Mouse (Mus musculus): Measurements from ENCODE around the gene Rnf212. TPM values are rescaled to one million over a fixed set of nuclear protein-coding genes. Genes with fewer than 3 reads are reported as not detected.

The Rnf212 gene
- polyA plus RNA-seq, 1 experiment = not detected

DNA sequence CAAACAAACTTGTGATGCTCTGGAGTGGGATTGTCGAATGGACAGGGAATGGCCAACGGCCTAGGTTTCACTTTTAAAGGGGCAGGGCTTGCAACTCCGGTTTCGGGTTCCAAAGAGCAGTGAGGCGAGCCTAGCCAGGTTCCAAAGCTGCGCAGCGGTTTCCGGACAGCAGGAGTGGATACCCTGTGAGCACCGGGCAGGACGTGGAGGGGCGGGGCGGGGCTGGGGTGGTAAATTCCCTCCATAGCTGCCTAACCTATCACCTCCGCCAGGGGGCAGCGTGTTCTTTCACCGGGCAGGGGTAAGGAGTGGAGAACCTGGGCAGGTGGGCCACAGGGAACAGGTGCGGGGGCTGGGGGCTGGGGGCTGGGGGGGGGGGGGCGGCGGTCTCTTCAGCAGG is 82.5 kb downstream of the Rnf212 start, which contains the start of gene Fgfrl1:
TSS of gene Fgfrl1 (plus strand) at position 112 of the 400 bp plus-strand sequence.
- Histone ChIP-seq H3K36me3 (ENCODE audit: control insufficient read depth, insufficient read depth, low read length, poor library complexity, severe bottlenecking) (no peaks in the 10 kb centered on the region), H3K4me1 (ENCODE audit: control insufficient read depth, insufficient read depth, low read length) (no peaks in the 10 kb centered on the region), H3K9ac (ENCODE audit: low read depth, poor library complexity, severe bottlenecking) (no peak within 1 kb of the TSS), H3K4me3 (ENCODE audit: low read depth, low read length) (peak within 1 kb of the TSS; percentile 34), H3K27ac (ENCODE audit: insufficient read depth, low read length) (no peak within 1 kb of the TSS), H3K9me3 (replicated peaks; ENCODE audit: control insufficient read depth, insufficient read depth, low read length, poor library complexity, severe bottlenecking) (no peaks in the 10 kb centered on the region), H3K27me3 (ENCODE audit: control insufficient read depth, insufficient read depth, low read length, poor library complexity, severe bottlenecking) (no peaks in the 10 kb centered on the region)
- no peak for TF ChIP-seq POLR2A (IDR thresholded peaks at IDR 0.05; ENCODE audit: insufficient read depth, low read length)
- no peak for TF ChIP-seq EP300 (IDR thresholded peaks at IDR 0.05; ENCODE audit: insufficient read depth, low read depth, low read length)
- peak; percentile 51 for TF ChIP-seq CTCF (IDR thresholded peaks at IDR 0.05; ENCODE audit: low read depth, low read length)

DNA sequence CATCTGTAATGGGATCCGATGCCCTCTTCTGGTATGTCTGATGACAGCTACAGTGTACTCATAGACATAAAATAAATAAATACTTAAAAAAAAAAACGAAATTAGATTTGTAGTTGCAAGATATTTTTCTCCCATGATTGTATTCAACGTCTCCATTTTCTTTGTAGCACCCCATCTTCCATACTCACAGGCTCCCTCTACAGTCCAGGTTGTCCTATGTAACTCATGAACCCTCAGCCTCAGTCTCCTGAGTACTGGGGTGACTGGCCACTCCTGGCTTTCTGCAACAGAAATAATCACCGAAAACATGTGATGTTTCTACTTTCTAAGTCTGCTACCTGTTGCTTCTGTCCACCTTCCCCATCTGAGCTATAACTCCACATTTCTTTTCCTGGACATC is 83.6 kb downstream of the Rnf212 start:
- Histone ChIP-seq H3K27me3 (ENCODE audit: control insufficient read depth, insufficient read depth, low read length, poor library complexity, severe bottlenecking) (no peaks in the 10 kb centered on the region), H3K4me3 (ENCODE audit: low read depth, low read length) (no peak overlapping the region), H3K4me1 (ENCODE audit: control insufficient read depth, insufficient read depth, low read length) (no peaks in the 10 kb centered on the region), H3K9me3 (replicated peaks; ENCODE audit: control insufficient read depth, insufficient read depth, low read length, poor library complexity, severe bottlenecking) (no peaks in the 10 kb centered on the region), H3K36me3 (ENCODE audit: control insufficient read depth, insufficient read depth, low read length, poor library complexity, severe bottlenecking) (no peaks in the 10 kb centered on the region), H3K9ac (ENCODE audit: low read depth, poor library complexity, severe bottlenecking) (no peak overlapping the region), H3K27ac (ENCODE audit: insufficient read depth, low read length) (no peak overlapping the region)
- TF ChIP-seq CTCF (IDR thresholded peaks at IDR 0.05; ENCODE audit: low read depth, low read length) (no peak), EP300 (IDR thresholded peaks at IDR 0.05; ENCODE audit: insufficient read depth, low read depth, low read length) (no peak), POLR2A (IDR thresholded peaks at IDR 0.05; ENCODE audit: insufficient read depth, low read length) (no peak)

DNA sequence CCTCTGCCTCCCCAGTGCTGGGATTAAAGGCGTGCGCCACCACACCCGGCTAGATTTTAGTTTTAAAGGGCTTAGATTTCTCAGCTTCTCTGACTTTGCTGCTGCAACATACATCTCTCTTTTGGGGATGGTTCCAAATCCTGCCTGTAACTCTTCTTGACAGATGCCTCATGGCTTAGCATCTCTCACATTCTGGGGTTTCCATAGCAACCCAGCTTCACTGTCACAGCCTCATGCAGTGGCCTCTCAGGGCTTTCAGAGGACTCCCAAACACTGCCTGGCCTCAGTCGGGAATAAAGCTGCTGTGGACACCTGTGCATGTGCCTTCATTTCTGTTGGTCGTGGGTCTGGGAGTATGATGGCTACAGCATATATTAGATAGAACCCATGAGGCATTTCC is 85.7 kb downstream of the Rnf212 start:
- Histone ChIP-seq H3K9me3 (replicated peaks; ENCODE audit: control insufficient read depth, insufficient read depth, low read length, poor library complexity, severe bottlenecking) (no peaks in the 10 kb centered on the region), H3K36me3 (ENCODE audit: control insufficient read depth, insufficient read depth, low read length, poor library complexity, severe bottlenecking) (no peaks in the 10 kb centered on the region), H3K27me3 (ENCODE audit: control insufficient read depth, insufficient read depth, low read length, poor library complexity, severe bottlenecking) (no peaks in the 10 kb centered on the region), H3K4me1 (ENCODE audit: control insufficient read depth, insufficient read depth, low read length) (no peaks in the 10 kb centered on the region), H3K9ac (ENCODE audit: low read depth, poor library complexity, severe bottlenecking) (no peak overlapping the region), H3K27ac (ENCODE audit: insufficient read depth, low read length) (no peak overlapping the region), H3K4me3 (ENCODE audit: low read depth, low read length) (no peak overlapping the region)
- TF ChIP-seq POLR2A (IDR thresholded peaks at IDR 0.05; ENCODE audit: insufficient read depth, low read length) (no peak), EP300 (IDR thresholded peaks at IDR 0.05; ENCODE audit: insufficient read depth, low read depth, low read length) (no peak), CTCF (IDR thresholded peaks at IDR 0.05; ENCODE audit: low read depth, low read length) (no peak)

DNA sequence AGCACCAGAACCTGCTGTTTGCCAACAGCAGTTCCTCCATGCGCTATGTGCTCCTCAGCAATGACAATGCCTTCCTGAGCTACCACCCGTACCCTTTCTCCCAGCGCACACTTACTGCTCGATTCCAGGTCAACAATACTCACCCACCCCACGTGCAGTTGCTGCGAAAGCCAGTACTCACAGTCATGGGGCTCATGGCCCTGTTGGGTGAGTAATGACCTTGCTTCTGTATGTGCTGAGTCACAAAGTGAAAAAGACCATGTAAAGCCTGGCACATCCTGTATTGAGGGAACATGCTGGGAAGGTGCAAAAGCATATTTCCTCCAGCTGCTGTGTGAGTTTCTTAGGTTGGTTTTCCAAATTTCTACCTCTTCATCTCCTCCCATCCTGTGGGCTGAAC is 93.9 kb downstream of the Rnf212 start:
- Histone ChIP-seq H3K36me3 (ENCODE audit: control insufficient read depth, insufficient read depth, low read length, poor library complexity, severe bottlenecking) (no peaks in the 10 kb centered on the region), H3K9ac (ENCODE audit: low read depth, poor library complexity, severe bottlenecking) (no peak overlapping the region), H3K4me1 (ENCODE audit: control insufficient read depth, insufficient read depth, low read length) (no peaks in the 10 kb centered on the region), H3K27ac (ENCODE audit: insufficient read depth, low read length) (no peak overlapping the region), H3K27me3 (ENCODE audit: control insufficient read depth, insufficient read depth, low read length, poor library complexity, severe bottlenecking) (no peaks in the 10 kb centered on the region), H3K4me3 (ENCODE audit: low read depth, low read length) (no peak overlapping the region), H3K9me3 (replicated peaks; ENCODE audit: control insufficient read depth, insufficient read depth, low read length, poor library complexity, severe bottlenecking) (no peaks in the 10 kb centered on the region)
- TF ChIP-seq POLR2A (IDR thresholded peaks at IDR 0.05; ENCODE audit: insufficient read depth, low read length) (no peak), CTCF (IDR thresholded peaks at IDR 0.05; ENCODE audit: low read depth, low read length) (no peak), EP300 (IDR thresholded peaks at IDR 0.05; ENCODE audit: insufficient read depth, low read depth, low read length) (no peak)

DNA sequence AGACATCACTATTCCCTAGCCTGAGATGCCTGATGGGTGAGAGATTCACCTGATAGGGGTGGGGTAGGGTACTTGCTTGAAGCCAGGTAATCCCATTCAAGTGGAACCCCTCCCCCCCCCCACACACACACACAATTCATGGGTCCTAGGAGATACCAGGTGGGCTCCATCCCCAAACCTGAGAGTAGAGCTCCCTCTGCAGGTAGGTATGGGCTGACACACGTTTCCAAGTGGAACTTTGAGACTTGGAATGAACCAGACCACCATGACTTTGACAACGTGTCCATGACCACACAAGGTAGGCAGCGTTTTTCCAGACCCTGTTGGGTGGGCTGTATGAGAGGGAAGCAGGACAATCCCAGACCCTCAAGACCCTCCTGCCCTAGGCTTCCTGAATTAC is 94.9 kb downstream of the Rnf212 start:
- Histone ChIP-seq H3K27me3 (ENCODE audit: control insufficient read depth, insufficient read depth, low read length, poor library complexity, severe bottlenecking) (no peaks in the 10 kb centered on the region), H3K9ac (ENCODE audit: low read depth, poor library complexity, severe bottlenecking) (no peak overlapping the region), H3K9me3 (replicated peaks; ENCODE audit: control insufficient read depth, insufficient read depth, low read length, poor library complexity, severe bottlenecking) (no peaks in the 10 kb centered on the region), H3K36me3 (ENCODE audit: control insufficient read depth, insufficient read depth, low read length, poor library complexity, severe bottlenecking) (no peaks in the 10 kb centered on the region), H3K4me3 (ENCODE audit: low read depth, low read length) (no peak overlapping the region), H3K27ac (ENCODE audit: insufficient read depth, low read length) (no peak overlapping the region), H3K4me1 (ENCODE audit: control insufficient read depth, insufficient read depth, low read length) (no peaks in the 10 kb centered on the region)
- TF ChIP-seq CTCF (IDR thresholded peaks at IDR 0.05; ENCODE audit: low read depth, low read length) (peak; percentile 59), EP300 (IDR thresholded peaks at IDR 0.05; ENCODE audit: insufficient read depth, low read depth, low read length) (no peak), POLR2A (IDR thresholded peaks at IDR 0.05; ENCODE audit: insufficient read depth, low read length) (no peak)

Other genes with a start within 250 kb of the Rnf212 start
- gene Cplx1, start 225.0 kb downstream of the Rnf212 start, polyA plus RNA-seq (2011; ENCODE audit: insufficient read depth, insufficient read length, low read depth, missing spikeins) = 1.2 and 1.8 TPM in 2 replicates
- gene Gak, start 145.2 kb downstream of the Rnf212 start, polyA plus RNA-seq (2011; ENCODE audit: insufficient read depth, insufficient read length, low read depth, missing spikeins) = 55.0 and 63.0 TPM in 2 replicates
- gene Tmem175, start 145.2 kb downstream of the Rnf212 start, polyA plus RNA-seq (2011; ENCODE audit: insufficient read depth, insufficient read length, low read depth, missing spikeins) = 16.1 and 19.7 TPM in 2 replicates
- gene Idua, start 114.7 kb downstream of the Rnf212 start, polyA plus RNA-seq (2011; ENCODE audit: insufficient read depth, insufficient read length, low read depth, missing spikeins) = 13.8 and 17.4 TPM in 2 replicates
- 6.5 and 10.7 TPM in 2 replicates for gene Dgkq, start 105.3 kb downstream of the Rnf212 start, polyA plus RNA-seq (2011; ENCODE audit: insufficient read depth, insufficient read length, low read depth, missing spikeins)
- gene Slc26a1, start 99.4 kb downstream of the Rnf212 start, polyA plus RNA-seq (2011; ENCODE audit: insufficient read depth, insufficient read length, low read depth, missing spikeins) = not detected in 2 replicates
- gene Fgfrl1, start 82.6 kb downstream of the Rnf212 start, polyA plus RNA-seq (2011; ENCODE audit: insufficient read depth, insufficient read length, low read depth, missing spikeins) = 8.9 and 13.2 TPM in 2 replicates
- gene Tmed11, start 20.4 kb upstream of the Rnf212 start, polyA plus RNA-seq (2011; ENCODE audit: insufficient read depth, insufficient read length, low read depth, missing spikeins) = not detected in 2 replicates
- gene Vmn2r8, start 33.9 kb upstream of the Rnf212 start, polyA plus RNA-seq (2011; ENCODE audit: insufficient read depth, insufficient read length, low read depth, missing spikeins) = not detected in 2 replicates
- not detected in 2 replicates for gene Vmn2r9, start 77.6 kb upstream of the Rnf212 start, polyA plus RNA-seq (2011; ENCODE audit: insufficient read depth, insufficient read length, low read depth, missing spikeins)
- gene Vmn2r10, start 231.5 kb upstream of the Rnf212 start, polyA plus RNA-seq (2011; ENCODE audit: insufficient read depth, insufficient read length, low read depth, missing spikeins) = 1.1 and 1.2 TPM in 2 replicates

All from ES-Bruce4 (cell line).